Mouse (Mus musculus) T-helper 2 cell (primary cell): ENCODE data around the gene Smyd4.
"Not testable (repeated sequence)": the region's sequence is repeated elsewhere in the genome, so short reads cannot be mapped to it uniquely, and the experiment has no call there.

Source experiments
- in situ Hi-C: fragments of 300-600 bp; cut with MboI, MseI; formaldehyde crosslinking; loops from one replicate; pipeline ENCODE4 v1.15.1; 2025; ENCODE audit warnings: high pct_unique_total_duplicates

The Smyd4 gene

DNA sequence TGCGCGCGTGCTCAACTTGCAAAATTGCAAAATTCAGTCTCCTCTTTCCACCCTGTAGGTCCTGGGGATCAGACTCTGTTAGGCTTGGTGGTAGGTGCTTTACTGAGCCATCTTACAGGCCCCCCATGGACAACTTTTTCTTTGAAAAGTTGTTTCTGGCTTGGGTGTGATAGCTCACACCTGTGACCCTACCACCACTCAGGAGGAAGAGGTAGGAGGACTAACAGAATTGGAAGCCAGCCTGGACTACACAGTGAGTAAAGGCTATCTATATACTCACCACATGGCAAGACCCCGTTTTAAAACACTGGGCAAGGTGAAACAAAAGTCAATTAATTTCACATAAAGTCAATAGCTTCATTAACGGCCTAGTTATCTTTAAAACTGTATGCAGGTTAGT is 3.5 kb upstream of the Smyd4 start:
- in situ Hi-C loops: loop anchor here (10.0 kb wide), 1 partner anchor 1130 kb away; no protein-coding TSS in a partner anchor

DNA sequence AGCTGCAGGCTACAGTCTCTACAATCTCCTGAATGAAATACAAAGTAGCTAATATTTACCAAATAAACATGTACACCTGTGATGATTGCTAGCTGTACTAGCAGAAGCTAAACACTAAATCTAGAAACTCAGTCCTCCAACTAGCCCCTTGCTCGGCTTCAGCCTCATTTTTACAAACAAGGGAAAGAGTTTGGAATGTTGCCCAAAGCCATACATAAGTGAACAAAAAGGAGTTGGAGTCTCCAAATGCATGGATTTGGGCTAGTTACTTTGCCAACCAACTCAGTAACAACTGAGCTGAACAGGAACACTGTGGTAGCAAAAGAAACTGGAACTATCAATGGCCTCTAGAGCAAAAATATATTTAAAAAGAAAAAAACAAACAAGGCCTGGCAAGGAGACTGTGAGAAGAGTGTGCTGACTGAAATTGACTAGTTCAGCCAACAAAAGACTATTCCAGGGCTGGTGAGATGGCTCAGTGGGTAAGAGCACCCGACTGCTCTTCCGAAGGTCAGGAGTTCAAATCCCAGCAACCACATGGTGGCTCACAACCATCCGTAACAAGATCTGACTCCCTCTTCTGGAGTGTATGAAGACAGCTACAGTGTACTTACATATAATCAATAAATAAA is 1.6 kb upstream of the Smyd4 start:
- in situ Hi-C loops: loop anchor here (10.0 kb wide), 1 partner anchor 1128 kb away; no protein-coding TSS in a partner anchor

DNA sequence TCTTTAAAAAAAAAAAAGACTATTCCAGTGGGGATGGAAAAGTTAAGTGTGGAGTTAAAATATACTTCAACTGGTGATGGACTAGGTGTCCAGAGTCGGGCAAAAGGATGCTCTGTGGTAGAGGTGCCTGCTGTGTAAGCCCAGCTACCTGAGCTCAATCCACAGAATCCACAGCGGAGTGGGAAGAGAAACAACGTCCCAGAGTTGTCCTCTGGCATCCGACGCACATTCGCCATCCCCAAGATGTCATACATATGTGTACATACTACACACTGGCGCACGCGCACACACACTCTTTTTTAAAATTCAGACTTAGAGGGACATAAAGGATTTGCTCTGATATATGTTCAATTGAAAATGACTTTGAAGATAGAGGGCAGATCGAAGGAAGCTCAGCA is 1.0 kb upstream of the Smyd4 start:
- in situ Hi-C loops: loop anchor here (10.0 kb wide), 1 partner anchor 1128 kb away; no protein-coding TSS in a partner anchor

DNA sequence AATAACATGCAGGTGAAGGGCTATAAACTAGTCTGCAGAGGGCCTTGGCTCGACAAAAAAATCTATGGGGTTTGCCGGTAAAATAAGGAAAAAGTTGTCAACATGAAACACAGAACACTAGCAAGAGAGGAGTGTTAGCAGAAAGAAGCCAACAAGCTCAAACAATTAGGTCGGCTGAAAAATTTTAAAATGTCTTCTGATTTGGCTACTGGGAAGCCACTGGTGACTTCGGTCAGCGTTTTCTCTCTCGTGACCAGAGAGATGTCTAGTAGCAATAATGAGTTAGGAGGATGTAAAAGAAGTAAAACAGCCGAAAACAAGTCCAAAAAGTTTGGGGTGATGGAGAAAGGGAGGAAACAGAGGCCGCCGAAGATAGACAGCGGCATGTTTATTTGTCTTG is 637 bp upstream of the Smyd4 start:
- in situ Hi-C loops: loop anchor here (10.0 kb wide), 1 partner anchor 1127 kb away; no protein-coding TSS in a partner anchor

DNA sequence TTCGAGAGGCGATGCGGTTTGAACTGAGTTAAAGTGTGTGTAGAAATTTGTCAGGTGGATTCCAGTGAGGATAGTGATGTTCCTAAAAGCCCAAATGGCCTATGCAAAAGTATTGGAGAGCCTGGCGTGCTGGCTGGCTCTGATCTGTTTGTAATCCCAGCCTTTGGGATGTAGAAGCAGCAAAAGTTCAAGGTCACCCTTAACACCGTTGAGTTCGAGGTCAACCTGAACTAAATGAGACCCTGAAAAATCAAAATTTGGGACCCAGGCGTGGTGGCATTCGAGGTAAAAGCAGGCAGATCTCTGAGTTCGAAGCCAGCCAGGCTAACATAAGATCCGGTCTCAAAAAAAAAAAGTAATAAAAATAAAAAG is 643 bp downstream of the Smyd4 start:
- in situ Hi-C loops: loop anchor here (10.0 kb wide), 1 partner anchor 1126 kb away; no protein-coding TSS in a partner anchor

DNA sequence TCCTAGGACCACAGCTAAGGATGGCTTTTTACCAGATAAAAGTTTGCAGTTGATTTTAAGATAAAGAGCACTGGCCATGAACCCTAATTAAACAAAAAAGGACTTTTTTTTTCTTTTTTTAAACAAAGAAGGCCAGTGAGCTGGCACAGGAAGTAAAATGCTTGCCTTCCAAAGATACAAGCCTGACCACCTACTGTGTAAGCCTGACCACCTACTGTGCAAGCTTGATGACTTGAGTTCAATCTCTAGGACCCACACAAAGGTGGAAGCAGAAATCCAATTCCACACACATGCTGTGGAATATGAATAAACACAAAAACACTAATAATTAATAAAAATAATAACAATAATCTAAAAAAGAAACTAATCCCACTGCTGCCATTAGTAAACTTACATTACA is 3.0 kb downstream of the Smyd4 start:
- in situ Hi-C loops: no loop called here

DNA sequence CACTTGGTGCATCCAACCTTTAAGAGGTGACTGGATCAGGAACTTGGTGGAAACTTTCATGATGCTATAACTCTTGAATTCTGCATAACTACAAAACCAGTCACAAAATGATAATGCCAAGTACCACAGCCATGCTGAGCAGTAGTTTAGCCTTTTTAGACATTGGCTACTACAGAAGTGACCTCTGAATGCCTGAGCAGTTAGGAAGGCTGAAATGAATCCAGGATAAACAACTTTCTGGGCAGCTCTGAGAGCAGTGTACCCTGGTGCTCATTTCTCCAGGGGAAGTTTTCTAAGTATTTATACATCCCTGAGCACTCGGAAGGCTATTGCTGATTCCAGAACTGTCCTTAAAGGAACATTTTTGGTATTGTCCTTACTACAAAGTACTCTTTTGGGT is 7.2 kb downstream of the Smyd4 start:
- in situ Hi-C loops: no loop called here

DNA sequence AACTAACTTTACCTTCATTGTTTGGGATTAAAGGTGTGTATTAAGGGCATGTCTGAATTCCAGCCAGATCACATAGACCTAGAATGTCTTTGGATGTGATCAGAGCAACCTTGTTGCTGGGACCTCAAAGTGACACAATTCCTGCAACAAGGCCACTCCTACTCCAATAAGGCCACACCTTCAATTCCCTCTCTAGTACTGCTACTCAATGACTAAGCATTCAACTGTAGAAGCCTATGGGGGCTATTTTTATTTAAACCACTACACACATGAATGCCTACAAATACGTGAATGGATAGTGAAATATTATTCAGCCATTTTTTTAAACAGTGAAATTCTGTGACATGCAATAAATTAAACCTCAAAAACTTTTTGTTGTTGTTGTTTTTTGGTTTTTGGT is 28.9 kb downstream of the Smyd4 start:
- in situ Hi-C loops: no loop called here

DNA sequence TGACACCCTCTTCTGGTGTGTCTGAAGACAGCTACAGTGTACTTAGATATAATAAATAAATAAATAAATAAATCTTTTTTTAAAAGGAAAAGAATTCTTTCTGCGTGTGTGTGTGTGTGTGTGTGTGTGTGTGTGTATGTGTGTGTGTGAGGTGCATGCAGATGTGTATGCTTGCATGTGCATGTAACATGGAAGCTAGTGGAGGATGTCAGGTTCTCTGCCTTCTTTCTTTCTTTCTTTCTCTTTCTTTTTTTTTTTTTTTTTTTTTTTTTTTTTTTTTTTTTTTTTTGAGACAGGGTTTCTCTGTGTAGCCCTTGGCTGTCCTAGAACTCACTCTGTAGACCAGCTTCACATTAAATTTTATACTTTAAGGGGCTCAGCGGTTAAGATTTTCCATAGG is 30.6 kb downstream of the Smyd4 start:
- in situ Hi-C loops: not testable (repeated sequence)

DNA sequence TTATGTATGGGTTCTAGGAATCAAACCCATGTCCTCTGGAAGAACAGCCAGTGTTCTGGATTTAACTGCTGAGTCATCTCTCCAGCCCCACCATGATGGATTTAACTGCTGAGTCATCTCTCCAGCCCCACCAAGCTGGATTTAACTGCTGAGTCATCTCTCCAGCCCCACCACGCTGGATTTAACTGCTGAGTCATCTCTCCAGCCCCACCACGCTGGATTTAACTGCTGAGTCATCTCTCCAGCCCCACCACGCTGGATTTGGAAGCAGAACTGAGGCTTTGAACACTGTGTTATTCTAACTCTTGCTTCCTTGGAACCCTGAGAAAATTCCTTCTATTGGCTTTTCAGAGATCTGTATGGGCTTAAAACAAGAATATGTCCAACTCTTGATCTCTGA is 35.3 kb downstream of the Smyd4 start:
- in situ Hi-C loops: not testable (repeated sequence)

DNA sequence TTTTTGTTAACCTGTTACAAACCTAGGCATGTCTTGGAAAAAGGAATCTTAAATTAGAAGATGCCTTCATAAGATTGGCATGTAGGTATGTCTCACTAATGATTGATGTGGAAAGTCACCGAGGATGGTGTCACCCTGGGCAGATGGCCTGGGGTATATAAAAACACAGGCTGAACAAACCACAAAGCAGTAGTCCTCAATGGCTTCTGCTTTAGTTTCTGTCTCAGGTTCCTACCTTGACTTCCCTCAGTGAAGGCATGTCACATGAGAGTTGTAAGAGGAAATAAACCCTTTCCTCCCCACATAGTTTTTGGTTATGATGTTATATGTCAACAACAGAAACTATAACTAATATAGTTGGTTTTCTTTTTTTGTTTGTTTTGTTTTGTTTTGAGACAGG is 47.4 kb downstream of the Smyd4 start:
- in situ Hi-C loops: no loop called here

DNA sequence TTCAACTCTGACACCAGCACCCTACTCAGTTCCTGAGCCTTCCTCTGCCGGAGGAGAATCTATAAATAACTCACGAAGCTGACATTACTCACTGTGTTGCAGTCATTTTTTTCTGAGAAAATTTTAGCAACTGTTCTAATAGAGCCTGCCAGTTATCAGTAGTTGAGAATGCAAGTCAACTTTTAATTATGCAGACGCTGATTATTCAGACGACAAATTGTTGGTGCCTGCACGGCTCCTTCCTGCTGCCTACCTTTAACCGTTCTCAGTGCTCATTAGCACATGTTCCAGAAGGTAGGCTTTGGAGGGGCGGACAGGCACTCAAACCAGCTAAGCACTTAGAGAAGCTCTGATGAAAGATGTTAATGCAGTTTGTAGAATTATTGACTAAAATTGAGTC is 49.2 kb downstream of the Smyd4 start:
- in situ Hi-C loops: no loop called here

DNA sequence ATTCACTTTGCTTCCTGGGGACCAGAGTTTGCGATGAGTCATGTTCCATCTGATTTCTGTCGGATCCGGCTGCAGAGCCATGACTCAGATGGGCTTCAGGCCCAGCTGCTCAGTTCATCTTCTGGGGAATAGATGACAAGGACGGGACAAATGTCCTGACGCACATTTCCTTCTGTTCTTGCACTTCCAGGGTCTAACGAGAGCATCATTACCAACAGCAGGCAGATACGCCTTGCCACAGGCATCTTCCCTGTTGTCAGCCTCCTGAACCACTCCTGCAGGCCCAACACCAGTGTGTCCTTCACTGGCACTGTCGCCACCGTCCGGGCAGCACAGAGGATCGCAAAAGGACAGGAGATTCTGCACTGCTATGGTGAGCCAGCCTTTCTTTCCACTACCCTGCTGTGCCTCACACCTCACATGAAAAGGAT is 51.2 kb downstream of the Smyd4 start:
- in situ Hi-C loops: no loop called here

DNA sequence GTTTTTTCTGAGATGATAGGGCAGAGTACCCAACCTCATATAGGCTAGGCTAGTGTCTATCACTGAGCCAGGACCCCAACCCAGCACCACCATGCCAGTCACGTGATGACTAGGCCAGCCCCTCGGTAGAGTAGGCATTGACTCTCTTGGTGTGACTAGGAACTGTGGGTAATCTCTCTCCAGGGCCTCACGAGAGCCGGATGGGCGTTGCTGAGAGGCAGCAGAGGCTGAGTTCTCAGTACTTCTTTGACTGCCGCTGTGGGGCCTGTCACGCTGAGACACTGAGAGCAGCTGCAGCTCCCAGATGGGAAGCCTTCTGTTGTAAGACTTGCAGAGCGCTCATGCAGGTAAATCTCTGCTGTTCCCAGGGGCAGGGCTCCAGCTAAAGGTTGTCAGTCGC is 51.9 kb downstream of the Smyd4 start:
- in situ Hi-C loops: loop anchor here (5.0 kb wide), 1 partner anchor 68 kb away; no protein-coding TSS in a partner anchor

DNA sequence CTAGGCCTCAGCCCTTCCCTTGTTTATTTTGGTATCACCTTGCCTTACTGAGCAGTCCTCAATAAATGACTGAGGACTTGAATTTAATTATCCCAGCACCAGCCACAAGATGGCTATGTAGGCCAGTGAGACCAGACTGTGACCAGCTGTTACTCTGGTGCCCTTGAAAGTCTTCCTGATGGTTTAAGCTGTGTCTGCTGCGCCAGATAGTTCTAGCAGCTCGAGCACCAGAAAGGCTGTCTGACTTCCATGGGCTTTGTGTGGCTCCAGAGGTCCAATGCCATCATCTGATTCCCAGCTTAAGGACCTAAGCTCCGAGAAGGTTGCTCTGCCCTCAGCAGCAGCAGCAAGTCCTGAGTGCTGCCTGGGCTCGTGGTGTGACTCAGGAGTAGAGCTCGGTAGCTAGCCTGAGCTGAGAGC is 54.0 kb downstream of the Smyd4 start:
- in situ Hi-C loops: loop anchor here (5.0 kb wide), 1 partner anchor 70 kb away; no protein-coding TSS in a partner anchor

DNA sequence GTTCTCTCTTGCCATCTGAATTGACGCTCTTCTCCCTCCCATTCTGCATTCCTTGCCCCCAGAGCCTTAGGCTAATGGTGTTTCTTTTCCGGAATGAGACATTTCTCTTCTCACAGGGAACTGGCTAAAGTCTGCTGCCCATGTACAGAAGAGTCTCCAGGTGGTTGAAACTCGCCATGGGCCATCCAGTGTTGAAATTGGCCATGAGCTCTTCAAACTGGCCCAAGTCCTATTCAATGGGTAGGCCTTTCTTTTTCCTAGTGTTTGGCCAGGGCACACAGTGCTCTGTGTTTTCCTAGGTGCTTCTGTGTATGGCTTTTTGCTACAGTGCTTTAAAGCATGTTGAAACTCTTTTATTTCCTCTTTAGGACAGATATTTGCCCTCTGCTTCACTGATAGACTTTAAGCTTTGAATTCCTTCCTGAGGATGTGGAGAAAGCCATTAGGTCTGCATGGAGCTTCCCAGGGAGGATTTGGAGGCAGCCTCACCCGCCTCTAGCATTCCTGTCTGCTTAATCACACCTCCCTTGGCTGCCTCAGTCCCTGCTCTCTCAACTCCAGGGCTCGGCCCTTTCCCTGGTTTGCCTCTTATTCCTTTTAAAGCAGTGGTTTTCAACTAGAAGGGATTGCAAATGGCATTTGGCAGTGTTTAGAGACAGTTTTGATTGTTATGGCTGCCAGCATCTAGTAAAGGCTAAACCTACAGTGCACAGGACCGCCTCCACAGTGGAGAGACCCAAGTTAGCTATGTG is 55.2 kb downstream of the Smyd4 start:
- in situ Hi-C loops: loop anchor here (5.0 kb wide), 1 partner anchor 71 kb away; no protein-coding TSS in a partner anchor

DNA sequence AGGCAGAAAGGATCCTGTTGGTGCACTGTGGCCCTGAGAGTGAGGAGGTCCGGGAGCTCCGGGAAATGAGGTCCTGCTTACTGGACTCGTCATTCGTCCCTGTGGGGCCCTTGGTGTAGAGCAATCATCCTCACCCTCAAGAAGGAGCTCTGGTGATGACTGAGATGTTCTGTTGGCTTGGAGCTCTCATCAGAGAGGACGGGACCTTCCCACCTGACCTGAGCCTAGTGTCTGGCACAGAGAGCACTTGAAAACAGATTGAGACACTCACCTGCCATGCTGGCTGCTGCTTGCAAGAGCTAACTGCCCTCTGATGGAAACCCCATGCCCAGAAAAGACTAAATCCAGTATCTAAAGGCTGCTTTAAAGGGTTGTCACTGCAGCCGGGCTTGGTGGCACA is 56.6 kb downstream of the Smyd4 start:
- in situ Hi-C loops: loop anchor here (5.0 kb wide), 1 partner anchor 72 kb away; no protein-coding TSS in a partner anchor

DNA sequence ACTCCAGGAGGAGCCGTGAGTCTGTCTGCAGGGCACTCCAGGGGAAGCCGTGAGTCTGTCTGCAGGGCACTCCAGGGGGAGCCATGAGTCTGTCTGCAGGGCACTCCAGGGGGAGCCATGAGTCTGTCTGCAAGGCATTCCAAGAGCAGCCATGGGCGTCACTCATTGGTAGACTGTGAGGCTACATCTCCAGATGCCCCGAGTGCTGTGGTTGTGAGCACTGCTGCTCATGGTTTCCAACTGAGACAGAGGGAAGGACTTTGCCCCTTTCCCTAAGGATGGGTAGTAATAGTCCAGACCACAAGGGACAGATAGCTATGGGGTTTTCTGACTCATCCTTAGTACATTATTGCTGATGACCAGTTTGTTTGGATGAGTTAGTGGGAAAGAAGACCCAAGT is 57.9 kb downstream of the Smyd4 start:
- in situ Hi-C loops: no loop called here

DNA sequence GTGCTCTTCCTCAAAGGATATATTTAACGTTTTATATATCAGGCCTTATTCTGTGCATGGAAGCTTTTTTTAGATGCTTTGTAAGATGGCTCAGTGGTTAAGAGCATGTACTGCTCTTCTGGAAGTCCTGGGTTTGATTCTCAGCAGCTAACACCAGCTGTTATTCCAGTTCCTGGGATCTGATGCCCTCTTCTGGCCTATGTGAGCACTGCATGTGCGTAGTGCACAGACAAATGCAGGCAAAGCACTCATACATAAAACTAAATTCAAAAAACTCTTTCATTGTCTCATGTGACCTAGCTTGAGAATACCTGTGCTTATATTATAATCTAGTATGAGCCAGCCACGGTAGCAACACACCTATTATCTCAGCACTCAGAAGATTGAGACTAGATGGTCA is 58.6 kb downstream of the Smyd4 start:
- in situ Hi-C loops: no loop called here

DNA sequence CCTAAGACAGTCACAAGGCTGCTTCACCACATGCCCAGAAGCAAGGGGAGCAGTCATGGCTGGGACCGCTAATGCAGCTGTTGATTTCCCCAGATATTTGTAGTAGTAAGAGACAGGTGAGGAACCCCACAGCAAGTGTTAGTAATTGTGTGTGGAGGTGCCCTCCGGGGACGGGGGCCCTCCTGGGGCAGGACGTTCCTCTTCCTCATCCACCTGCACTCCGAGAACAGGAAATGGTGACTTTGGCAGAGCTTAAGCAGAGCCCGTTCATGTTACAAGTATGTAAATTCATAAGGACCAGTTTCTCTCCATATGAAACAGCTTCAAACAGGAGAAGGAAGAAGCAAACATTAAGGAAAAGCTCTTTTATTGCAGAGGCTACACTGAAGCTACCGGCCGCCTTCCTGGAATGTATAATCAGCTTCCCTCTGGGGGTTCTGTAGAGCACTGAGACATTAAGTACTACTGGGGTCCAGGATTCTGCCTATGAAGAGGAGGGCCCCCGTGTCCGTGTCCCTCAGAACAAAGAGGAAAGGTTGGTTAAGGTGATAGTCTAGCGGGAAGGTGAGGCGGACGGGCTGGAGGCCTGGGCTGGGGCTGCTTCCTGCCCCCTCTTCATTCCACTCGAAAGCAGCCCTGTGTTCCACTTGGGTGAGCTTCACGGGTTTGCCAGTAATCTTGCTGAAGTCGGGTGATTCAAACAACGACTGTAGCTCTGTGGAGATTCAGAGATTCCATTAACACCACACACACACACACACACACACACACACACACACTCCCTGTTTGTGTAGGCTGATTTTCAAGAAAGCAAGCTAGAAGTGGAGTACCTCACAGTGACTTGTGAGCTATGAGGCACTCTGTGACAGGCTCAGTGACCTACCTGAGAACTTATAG is 61.7 kb downstream of the Smyd4 start:
- in situ Hi-C loops: no loop called here

DNA sequence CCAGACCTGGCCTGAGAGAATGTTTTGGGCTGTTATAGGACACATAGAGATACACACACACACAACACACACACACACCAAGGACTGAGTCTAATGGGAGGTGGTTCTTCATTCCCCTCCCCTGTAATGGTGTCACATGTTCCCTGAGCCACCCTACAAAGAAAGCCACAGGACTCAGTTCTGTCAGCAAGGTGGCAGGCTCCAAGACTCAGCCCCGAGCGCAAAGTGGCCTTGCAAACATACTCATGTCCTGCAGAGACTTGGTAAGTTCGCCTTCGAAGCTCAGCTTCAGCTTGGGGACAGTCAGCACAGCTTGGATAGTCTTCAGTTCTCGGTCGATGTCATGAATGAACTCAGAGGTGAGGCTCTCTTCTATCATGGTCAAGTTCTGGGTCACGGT is 62.4 kb downstream of the Smyd4 start:
- in situ Hi-C loops: no loop called here

DNA sequence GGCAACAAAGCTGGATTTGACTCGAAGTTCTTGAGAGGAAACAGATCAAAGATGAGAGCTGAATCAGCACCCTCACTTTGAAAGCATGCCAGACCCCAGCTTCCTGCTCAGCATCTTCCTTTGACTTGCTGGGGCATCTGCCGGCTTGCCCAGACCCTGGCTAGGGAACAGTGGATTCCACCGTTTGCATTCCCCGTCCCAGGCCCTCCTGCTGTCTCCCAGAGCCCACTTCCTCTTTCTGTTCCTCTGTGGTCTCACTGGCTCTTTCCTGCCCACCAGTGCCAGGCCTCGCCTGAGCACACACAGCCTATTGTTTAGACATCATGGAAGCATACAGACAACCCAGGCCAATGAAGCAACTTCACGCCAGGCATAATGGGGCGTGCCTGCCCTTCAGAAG is 66.9 kb downstream of the Smyd4 start:
- in situ Hi-C loops: no loop called here
